Mouse (Mus musculus) myocyte (in vitro differentiated cells): ENCODE measurements around the gene Dusp27.
A peak's percentile ranks its signal among the peaks of the same experiment; 100 is the strongest.

Experiments
- E2F4 ChIP-seq: IDR thresholded peaks from one replicate; pipeline ENCODE4 v1.6.1; 2011; ENCODE audit warnings: mild to moderate bottlenecking, control low read depth, moderate library complexity; ENCODE audit not compliant: insufficient read depth
- MYOG ChIP-seq, 3 experiments: IDR thresholded peaks; one replicate each; pipeline ENCODE4 v1.6.1; 2011; ENCODE audit warnings: control low read depth in 2 of 3, low read depth in 2 of 3, mild to moderate bottlenecking in 2 of 3; ENCODE audit not compliant: insufficient read length in 2 of 3, control insufficient read depth in 1 of 3, insufficient read depth in 1 of 3
- POLR2A ChIP-seq: IDR thresholded peaks from one replicate; pipeline ENCODE4 v1.6.1; 2011; ENCODE audit warnings: low read depth, mild to moderate bottlenecking, control low read depth, moderate library complexity; ENCODE audit not compliant: insufficient read length

GRCm38 (mm10) chr1:166123751-166124150 lies 4.0 kb downstream of the Dusp27 start:
- TF ChIP-seq MYOG (IDR thresholded peaks at IDR 0.05; ENCODE audit: control insufficient read depth in 1 of 3, insufficient read depth in 1 of 3, insufficient read length in 2 of 3, low read depth in 2 of 3) (peak in 1 of 3 experiments; percentile 20), POLR2A (no peak), E2F4 (no peak)
